Mouse (Mus musculus) E14TG2a.4 (cell line): ENCODE results near the gene Nop9.

ENCODE experiments used
- CTCF ChIP-seq: conservative IDR thresholded peaks from 2 replicates; pipeline ENCODE4 v1.5.1; 2014; ENCODE audit warnings: low read length
- POU5F1 ChIP-seq: IDR thresholded peaks from 2 replicates; pipeline ENCODE4 v1.6.1; 2014; ENCODE audit warnings: low read length, borderline replicate concordance

DNA sequence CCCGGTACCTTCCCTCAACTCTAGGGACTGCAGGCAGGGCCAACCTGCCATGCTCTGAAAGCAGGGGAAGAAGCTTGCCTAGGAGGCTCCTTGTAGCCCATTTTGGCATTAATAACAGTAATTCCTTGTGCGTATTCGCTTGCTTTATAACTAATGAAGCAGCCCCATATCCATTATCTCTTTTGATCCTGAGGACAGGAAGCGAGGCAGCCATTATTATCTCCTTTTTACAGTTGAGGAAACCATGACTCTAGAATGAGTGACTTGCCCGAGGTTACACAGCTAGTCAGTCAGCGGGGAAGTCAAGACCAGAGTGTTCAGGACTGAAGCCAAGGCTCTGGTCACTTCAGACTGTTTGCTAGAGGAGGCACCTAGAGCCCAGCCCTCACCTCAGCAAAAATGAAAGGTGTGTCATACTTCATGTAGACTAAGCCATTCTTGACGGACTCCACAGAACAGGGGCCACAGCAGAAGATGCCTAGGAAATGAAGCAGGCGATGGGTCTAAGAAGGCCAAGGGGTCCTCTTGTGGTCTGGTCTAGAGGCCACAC is 39.4 kb upstream of the Nop9 start:
- TF ChIP-seq POU5F1 (no peak), CTCF (no peak)
